Mouse (Mus musculus) gastrocnemius, postnatal 4 days (tissue): ENCODE measurements around the gene Vmn2r2. TPM values are rescaled to one million over a fixed set of nuclear protein-coding genes. Genes with fewer than 3 reads are reported as not detected.

ENCODE experiments used
- DNase-seq, 2 experiments: peaks; one replicate each; pipeline ENCODE4 v3.0.0; 2021 to 2022; ENCODE audit warnings: low spot score in 2 of 2, mixed read lengths in 2 of 2
- long read RNA-seq, 2 experiments: library from polyadenylated mRNA; stranded (forward); transcript quantifications; one replicate each; pipeline ENCODE4 v2.0.0; 2021
- total RNA-seq, 2 experiments: library from RNA; stranded (reverse); gene quantifications; 2 replicates each; pipeline ENCODE4 v1.2.3; 2021

The Vmn2r2 gene
- total RNA-seq = not detected
- long read RNA-seq, experiment 1, partial matches to known transcripts = 0 of 1 reads
- long read RNA-seq, experiment 1, other reads (novel, unspliced or antisense) = 1 of 1 reads
- long read RNA-seq, experiment 2 = 0 reads

- DNase-seq = no peak
Measured at GRCm38 (mm10) chr3:64141878-64142508, at the start of gene Vmn2r2. Gene Vmn2r2 (minus strand): TSS chr3:64141928.

- DNase-seq = no peak
Measured at GRCm38 (mm10) chr3:64113352-64114046, 28.2 kb downstream of the Vmn2r2 start.

- no peak for DNase-seq
Measured at GRCm38 (mm10) chr3:64112707-64113106, 29.0 kb downstream of the Vmn2r2 start.

- no peak for DNase-seq
Measured at GRCm38 (mm10) chr3:64081247-64081646, 60.5 kb downstream of the Vmn2r2 start, which contains the start of gene Vmn2r1. Gene Vmn2r1 (plus strand): TSS chr3:64081547.

Other genes with a start within 250 kb of the Vmn2r2 start
- under 1 TPM; 0.31 to 0.61 TPM for gene Plch1, start 242.5 kb downstream of the Vmn2r2 start, total RNA-seq
- 1 to 10 TPM; 4.0 to 4.6 TPM for gene E130311K13Rik, start 212.5 kb downstream of the Vmn2r2 start, total RNA-seq
- gene Slc33a1, start 177.2 kb downstream of the Vmn2r2 start, total RNA-seq = 10 to 100 TPM; 10.5 to 11.3 TPM
- gene Gmps, start 165.8 kb downstream of the Vmn2r2 start, total RNA-seq = 10 to 100 TPM; 21.2 to 21.9 TPM
- under 1 TPM; 0.26 to 0.42 TPM for gene Vmn2r1, start 60.4 kb downstream of the Vmn2r2 start, total RNA-seq
- not detected for gene Vmn2r3, start 147.8 kb upstream of the Vmn2r2 start, total RNA-seq